Mouse (Mus musculus): ENCODE data around the gene Adck1. TPM values are rescaled to one million over a fixed set of nuclear protein-coding genes. Genes with fewer than 3 reads are reported as not detected.

Gene Adck1
- polyA plus RNA-seq, 1 experiment = 20.3 TPM

GRCm38 (mm10) chr12:88450658-88451563, 90.6 kb downstream of the Adck1 start:
- TF ChIP-seq CTCF (IDR thresholded peaks at IDR 0.05; ENCODE audit: insufficient read depth, low read length) = no peak
- TF ChIP-seq POLR2A (IDR thresholded peaks at IDR 0.05; ENCODE audit: borderline replicate concordance, extremely low read depth, low read depth, low read length) = no peak
- no peaks in the 10 kb centered on the region for H3K4me1 ChIP-seq (ENCODE audit: control insufficient read depth, insufficient read depth, low read length)
- H3K4me3 ChIP-seq (replicated peaks; ENCODE audit: extremely low read depth, low read depth, low read length) = no peak overlapping the region
- whole genome bisulfite sequencing = 86% methylated on average over 4 of the region's 4 CpGs
- DNase-seq = no peak

GRCm38 (mm10) chr12:88454701-88455410, 94.5 kb downstream of the Adck1 start:
- TF ChIP-seq POLR2A (IDR thresholded peaks at IDR 0.05; ENCODE audit: borderline replicate concordance, extremely low read depth, low read depth, low read length) (no peak), CTCF (IDR thresholded peaks at IDR 0.05; ENCODE audit: insufficient read depth, low read length) (no peak)
- DNase-seq = no peak
- Histone ChIP-seq H3K4me3 (replicated peaks; ENCODE audit: extremely low read depth, low read depth, low read length) (no peak overlapping the region), H3K4me1 (ENCODE audit: control insufficient read depth, insufficient read depth, low read length) (no peaks in the 10 kb centered on the region)
- WGBS = 64% methylated on average over 12 of the region's 12 CpGs

GRCm38 (mm10) chr12:88457021-88457420, 96.7 kb downstream of the Adck1 start:
- 97% methylated on average over 1 of the region's 1 CpGs for WGBS
- DNase-seq = no peak
- Histone ChIP-seq H3K4me1 (ENCODE audit: control insufficient read depth, insufficient read depth, low read length) (no peaks in the 10 kb centered on the region), H3K4me3 (replicated peaks; ENCODE audit: extremely low read depth, low read depth, low read length) (no peak overlapping the region)
- TF ChIP-seq POLR2A (IDR thresholded peaks at IDR 0.05; ENCODE audit: borderline replicate concordance, extremely low read depth, low read depth, low read length) (no peak), CTCF (IDR thresholded peaks at IDR 0.05; ENCODE audit: insufficient read depth, low read length) (no peak)

- no peak for DNase-seq
- Histone ChIP-seq H3K4me1 (ENCODE audit: control insufficient read depth, insufficient read depth, low read length) (no peaks in the 10 kb centered on the region), H3K4me3 (replicated peaks; ENCODE audit: extremely low read depth, low read depth, low read length) (no peak overlapping the region)
- 95% methylated on average over 12 of the region's 12 CpGs for WGBS
- no peak for TF ChIP-seq CTCF (IDR thresholded peaks at IDR 0.05; ENCODE audit: insufficient read depth, low read length)
- no peak for TF ChIP-seq POLR2A (IDR thresholded peaks at IDR 0.05; ENCODE audit: borderline replicate concordance, extremely low read depth, low read depth, low read length)
Measured at GRCm38 (mm10) chr12:88458936-88459335, 98.6 kb downstream of the Adck1 start.

- Histone ChIP-seq H3K4me1 (ENCODE audit: control insufficient read depth, insufficient read depth, low read length) (no peaks in the 10 kb centered on the region), H3K4me3 (replicated peaks; ENCODE audit: extremely low read depth, low read depth, low read length) (no peak overlapping the region)
- WGBS = 87% methylated on average over 1 of the region's 1 CpGs
- DNase-seq = no peak
- TF ChIP-seq CTCF (IDR thresholded peaks at IDR 0.05; ENCODE audit: insufficient read depth, low read length) (no peak), POLR2A (IDR thresholded peaks at IDR 0.05; ENCODE audit: borderline replicate concordance, extremely low read depth, low read depth, low read length) (no peak)
Measured at GRCm38 (mm10) chr12:88459461-88459860, 99.1 kb downstream of the Adck1 start.

GRCm38 (mm10) chr12:88461026-88461425, 100.7 kb downstream of the Adck1 start:
- no peaks in the 10 kb centered on the region for H3K4me1 ChIP-seq (ENCODE audit: control insufficient read depth, insufficient read depth, low read length)
- no peak for DNase-seq
- WGBS = 88% methylated on average over 6 of the region's 6 CpGs
- H3K4me3 ChIP-seq (replicated peaks; ENCODE audit: extremely low read depth, low read depth, low read length) = no peak overlapping the region
- TF ChIP-seq POLR2A (IDR thresholded peaks at IDR 0.05; ENCODE audit: borderline replicate concordance, extremely low read depth, low read depth, low read length) (no peak), CTCF (IDR thresholded peaks at IDR 0.05; ENCODE audit: insufficient read depth, low read length) (no peak)

- no peak overlapping the region for H3K4me3 ChIP-seq (replicated peaks; ENCODE audit: extremely low read depth, low read depth, low read length)
- DNase-seq = no peak
- TF ChIP-seq POLR2A (IDR thresholded peaks at IDR 0.05; ENCODE audit: borderline replicate concordance, extremely low read depth, low read depth, low read length) (no peak), CTCF (IDR thresholded peaks at IDR 0.05; ENCODE audit: insufficient read depth, low read length) (no peak)
- no peaks in the 10 kb centered on the region for H3K4me1 ChIP-seq (ENCODE audit: control insufficient read depth, insufficient read depth, low read length)
- WGBS = 82% methylated on average over 10 of the region's 10 CpGs
Measured at GRCm38 (mm10) chr12:88463588-88464290, 103.4 kb downstream of the Adck1 start.

GRCm38 (mm10) chr12:88466801-88467200, 106.4 kb downstream of the Adck1 start:
- 76% methylated on average over 6 of the region's 6 CpGs for WGBS
- H3K4me1 ChIP-seq (ENCODE audit: control insufficient read depth, insufficient read depth, low read length) = no peaks in the 10 kb centered on the region
- DNase-seq = no peak
- TF ChIP-seq POLR2A (IDR thresholded peaks at IDR 0.05; ENCODE audit: borderline replicate concordance, extremely low read depth, low read depth, low read length) (no peak), CTCF (IDR thresholded peaks at IDR 0.05; ENCODE audit: insufficient read depth, low read length) (no peak)
- H3K4me3 ChIP-seq (replicated peaks; ENCODE audit: extremely low read depth, low read depth, low read length) = no peak overlapping the region

GRCm38 (mm10) chr12:88467257-88467656, 106.9 kb downstream of the Adck1 start:
- no peak for DNase-seq
- no peaks in the 10 kb centered on the region for H3K4me1 ChIP-seq (ENCODE audit: control insufficient read depth, insufficient read depth, low read length)
- TF ChIP-seq POLR2A (IDR thresholded peaks at IDR 0.05; ENCODE audit: borderline replicate concordance, extremely low read depth, low read depth, low read length) (no peak), CTCF (IDR thresholded peaks at IDR 0.05; ENCODE audit: insufficient read depth, low read length) (no peak)
- WGBS = 40% methylated on average over 3 of the region's 3 CpGs
- H3K4me3 ChIP-seq (replicated peaks; ENCODE audit: extremely low read depth, low read depth, low read length) = no peak overlapping the region

Data from lung, adult 2 months (tissue).